Mouse (Mus musculus): ENCODE data around the gene Hdhd5. TPM values are rescaled to one million over a fixed set of nuclear protein-coding genes. Genes with fewer than 3 reads are reported as not detected.

Hdhd5 gene
- total and polyA plus RNA-seq, 2 experiments from 2014 or later = 14.9 to 29.9 TPM

GRCm38 (mm10) chr6:120511212-120511611 is 19.9 kb downstream of the Hdhd5 start:
- no peaks in the 10 kb centered on the region for H3K27me3 ChIP-seq (ENCODE audit: insufficient read depth, low read length)
- no peak overlapping the region for H3K4me2 ChIP-seq (ENCODE audit: low read depth)
- H3K4me1 ChIP-seq (ENCODE audit: insufficient read depth) = no peaks in the 10 kb centered on the region
- TF ChIP-seq CTCF (IDR thresholded peaks at IDR 0.05; ENCODE audit: low read depth) = no peak
- DNase-seq (no peak), ATAC-seq (no peak)
- no peaks in the 10 kb centered on the region for H3K9me3 ChIP-seq (ENCODE audit: low read length)
- 92% methylated on average over 6 of the region's 6 CpGs for WGBS
- H3K9ac ChIP-seq = no peak overlapping the region
- H3K4me3 ChIP-seq (ENCODE audit: low read depth, low read length) = no peak overlapping the region
- peaks cover 42% of the 10 kb centered on the region for H3K36me3 ChIP-seq (ENCODE audit: insufficient read depth)
- H3K27ac ChIP-seq (ENCODE audit: low read depth, low read length) = no peak overlapping the region

GRCm38 (mm10) chr6:120510425-120510824 is 20.7 kb downstream of the Hdhd5 start:
- TF ChIP-seq CTCF (IDR thresholded peaks at IDR 0.05; ENCODE audit: low read depth) = no peak
- H3K36me3 ChIP-seq (ENCODE audit: insufficient read depth) = peaks cover 42% of the 10 kb centered on the region
- DNase-seq = no peak
- H3K27me3 ChIP-seq (ENCODE audit: insufficient read depth, low read length) = no peaks in the 10 kb centered on the region
- no peak overlapping the region for H3K4me2 ChIP-seq (ENCODE audit: low read depth)
- H3K9me3 ChIP-seq (ENCODE audit: low read length) = no peaks in the 10 kb centered on the region
- ATAC-seq = no peak
- 93% methylated on average over 8 of the region's 8 CpGs for WGBS
- H3K4me3 ChIP-seq (ENCODE audit: low read depth, low read length) = no peak overlapping the region
- H3K27ac ChIP-seq (ENCODE audit: low read depth, low read length) = no peak overlapping the region
- H3K4me1 ChIP-seq (ENCODE audit: insufficient read depth) = no peaks in the 10 kb centered on the region
- no peak overlapping the region for H3K9ac ChIP-seq

DNA sequence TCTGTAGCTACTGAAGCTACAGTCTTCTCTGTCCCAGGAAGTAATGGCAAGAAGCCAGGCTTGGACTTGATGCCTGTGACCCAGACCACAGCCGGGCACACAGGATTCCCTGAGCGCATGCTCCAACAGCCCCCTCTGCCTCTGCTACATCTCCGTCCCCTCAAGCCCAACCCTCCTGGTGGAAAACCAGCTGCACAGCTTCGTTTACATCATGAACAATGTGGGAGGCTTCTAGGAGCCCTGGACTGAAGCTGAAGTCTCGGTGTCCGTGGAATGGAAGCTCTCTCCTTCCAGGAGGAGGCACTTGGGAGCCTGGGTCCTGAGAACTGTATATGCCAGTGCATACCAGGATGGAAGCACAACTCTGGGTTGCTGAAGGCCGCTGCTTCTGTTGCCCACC is 21.1 kb downstream of the Hdhd5 start:
- WGBS = 88% methylated on average over 7 of the region's 7 CpGs

GRCm38 (mm10) chr6:120508645-120509044 is 22.5 kb downstream of the Hdhd5 start:
- no peak overlapping the region for H3K27ac ChIP-seq (ENCODE audit: low read depth, low read length)
- H3K4me2 ChIP-seq (ENCODE audit: low read depth) = no peak overlapping the region
- ATAC-seq (no peak), DNase-seq (no peak)
- H3K9me3 ChIP-seq (ENCODE audit: low read length) = no peaks in the 10 kb centered on the region
- no peak overlapping the region for H3K9ac ChIP-seq
- WGBS = 84% methylated on average over 4 of the region's 4 CpGs
- peaks cover 30% of the 10 kb centered on the region for H3K36me3 ChIP-seq (ENCODE audit: insufficient read depth)
- no peak for TF ChIP-seq CTCF (IDR thresholded peaks at IDR 0.05; ENCODE audit: low read depth)
- no peaks in the 10 kb centered on the region for H3K27me3 ChIP-seq (ENCODE audit: insufficient read depth, low read length)
- H3K4me1 ChIP-seq (ENCODE audit: insufficient read depth) = no peaks in the 10 kb centered on the region
- no peak overlapping the region for H3K4me3 ChIP-seq (ENCODE audit: low read depth, low read length)

More for the DNA sequence above, 21.1 kb downstream of the Hdhd5 start:
- DNase-seq (no peak), ATAC-seq (no peak)
- Histone ChIP-seq H3K9me3 (ENCODE audit: low read length) (no peaks in the 10 kb centered on the region), H3K4me3 (ENCODE audit: low read depth, low read length) (no peak overlapping the region), H3K27me3 (ENCODE audit: insufficient read depth, low read length) (no peaks in the 10 kb centered on the region), H3K9ac (no peak overlapping the region), H3K4me2 (ENCODE audit: low read depth) (no peak overlapping the region), H3K36me3 (ENCODE audit: insufficient read depth) (peaks cover 42% of the 10 kb centered on the region), H3K4me1 (ENCODE audit: insufficient read depth) (no peaks in the 10 kb centered on the region), H3K27ac (ENCODE audit: low read depth, low read length) (no peak overlapping the region)
- TF ChIP-seq CTCF (IDR thresholded peaks at IDR 0.05; ENCODE audit: low read depth) = no peak

GRCm38 (mm10) chr6:120505531-120505930 is 25.6 kb downstream of the Hdhd5 start:
- H3K4me2 ChIP-seq (ENCODE audit: low read depth) = no peak overlapping the region
- H3K36me3 ChIP-seq (ENCODE audit: insufficient read depth) = peaks cover 14% of the 10 kb centered on the region
- WGBS = 31% methylated on average over 4 of the region's 4 CpGs
- no peak for DNase-seq
- no peak overlapping the region for H3K4me3 ChIP-seq (ENCODE audit: low read depth, low read length)
- no peaks in the 10 kb centered on the region for H3K9me3 ChIP-seq (ENCODE audit: low read length)
- H3K27ac ChIP-seq (ENCODE audit: low read depth, low read length) = no peak overlapping the region
- no peak for ATAC-seq
- TF ChIP-seq CTCF (IDR thresholded peaks at IDR 0.05; ENCODE audit: low read depth) = no peak
- no peaks in the 10 kb centered on the region for H3K4me1 ChIP-seq (ENCODE audit: insufficient read depth)
- H3K27me3 ChIP-seq (ENCODE audit: insufficient read depth, low read length) = no peaks in the 10 kb centered on the region
- H3K9ac ChIP-seq = no peak overlapping the region

- Histone ChIP-seq H3K36me3 (ENCODE audit: insufficient read depth) (no peaks in the 10 kb centered on the region; the same call in 1 of the 2 replicates), H3K9me3 (ENCODE audit: low read length) (no peaks in the 10 kb centered on the region), H3K9ac (no peak overlapping the region), H3K4me3 (ENCODE audit: low read depth, low read length) (no peak overlapping the region), H3K4me2 (ENCODE audit: low read depth) (no peak overlapping the region), H3K4me1 (ENCODE audit: insufficient read depth) (no peaks in the 10 kb centered on the region), H3K27ac (ENCODE audit: low read depth, low read length) (no peak overlapping the region), H3K27me3 (ENCODE audit: insufficient read depth, low read length) (no peaks in the 10 kb centered on the region)
- no peak for TF ChIP-seq CTCF (IDR thresholded peaks at IDR 0.05; ENCODE audit: low read depth)
- DNase-seq (no peak), ATAC-seq (no peak)
- 59% methylated on average over 3 of the region's 3 CpGs for WGBS
Measured at GRCm38 (mm10) chr6:120504051-120504450, 27.1 kb downstream of the Hdhd5 start.

DNA sequence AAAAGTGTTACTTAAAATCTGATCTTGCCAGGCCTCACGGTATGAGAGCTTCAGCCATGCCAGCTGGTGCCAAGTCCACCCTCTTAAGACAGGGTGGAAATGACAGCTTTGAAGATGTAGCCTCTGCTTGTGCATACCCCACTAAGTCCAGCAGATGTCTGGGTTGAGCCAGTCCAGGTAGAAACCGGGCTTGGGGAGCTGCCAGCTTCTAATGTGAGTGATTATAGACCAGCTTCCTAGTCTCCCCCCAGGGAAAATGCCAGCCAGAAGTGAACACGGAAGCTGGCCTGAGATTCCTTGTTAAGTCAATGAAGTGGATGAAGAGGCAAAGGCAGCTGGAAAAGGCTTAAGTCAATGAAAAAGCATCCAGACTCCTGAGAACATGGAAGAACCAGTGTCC is 34.6 kb downstream of the Hdhd5 start:
- ATAC-seq (no peak), DNase-seq (no peak)
- TF ChIP-seq CTCF (IDR thresholded peaks at IDR 0.05; ENCODE audit: low read depth) = no peak
- no peak overlapping the region for H3K4me3 ChIP-seq (ENCODE audit: low read depth, low read length)
- H3K4me1 ChIP-seq (ENCODE audit: insufficient read depth) = peaks cover 6% of the 10 kb centered on the region; the same call in 1 of the 2 replicates
- H3K27me3 ChIP-seq (ENCODE audit: insufficient read depth, low read length) = no peaks in the 10 kb centered on the region
- no peak overlapping the region for H3K27ac ChIP-seq (ENCODE audit: low read depth, low read length)
- H3K9me3 ChIP-seq (ENCODE audit: low read length) = no peaks in the 10 kb centered on the region
- H3K9ac ChIP-seq = no peak overlapping the region
- 50% methylated on average over 3 of the region's 3 CpGs for WGBS
- H3K36me3 ChIP-seq (ENCODE audit: insufficient read depth) = no peaks in the 10 kb centered on the region
- H3K4me2 ChIP-seq (ENCODE audit: low read depth) = no peak overlapping the region
